Mouse (Mus musculus) embryonic facial prominence, embryonic 14.5 days (tissue): ENCODE measurements around the gene Zkscan17. TPM values are rescaled to one million over a fixed set of nuclear protein-coding genes. Genes with fewer than 3 reads are reported as not detected.

Experiments
- ATAC-seq: fragments of 200-750 bp; cut with Nextera tagmentation; 2 replicates; pipeline ENCODE4 v1.8.0; 2017; ENCODE audit warnings: low read depth, moderate number of reproducible peaks, moderate TSS enrichment
- DNase-seq: peaks from one replicate; pipeline ENCODE4 v3.0.0-alpha.2; 2015; ENCODE audit warnings: low spot score
- H3K27ac ChIP-seq: fragments of 300-500 bp; sonication (generic); replicated peaks from 2 replicates; pipeline ENCODE4 v1.5.1; 2014; ENCODE audit warnings: low read depth, mild to moderate bottlenecking, low read length, moderate library complexity
- H3K27me3 ChIP-seq: fragments of 300-500 bp; sonication (generic); replicated peaks from 2 replicates; pipeline ENCODE4 v1.6.1; 2014; ENCODE audit warnings: low read length; ENCODE audit not compliant: control insufficient read depth, insufficient read depth
- H3K36me3 ChIP-seq: fragments of 300-500 bp; sonication (generic); 2 replicates; pipeline ENCODE4 v1.6.1; 2014; ENCODE audit warnings: low read length, mixed read lengths; ENCODE audit not compliant: control insufficient read depth, insufficient read depth
- H3K4me1 ChIP-seq: fragments of 300-500 bp; sonication (generic); 2 replicates; pipeline ENCODE4 v1.6.1; 2014; ENCODE audit warnings: antibody characterized with exemption, low read length; ENCODE audit not compliant: control insufficient read depth, insufficient read depth
- H3K4me2 ChIP-seq: fragments of 300-500 bp; sonication (generic); 2 replicates; pipeline ENCODE4 v1.6.1; 2014; ENCODE audit warnings: low read depth, mild to moderate bottlenecking, low read length, moderate library complexity, mixed read lengths
- H3K4me3 ChIP-seq: fragments of 300-500 bp; sonication (generic); 2 replicates; pipeline ENCODE4 v1.5.1; 2014; ENCODE audit warnings: low read depth, mild to moderate bottlenecking, low read length
- H3K9ac ChIP-seq: fragments of 300-500 bp; sonication (generic); 2 replicates; pipeline ENCODE4 v1.6.1; 2014; ENCODE audit warnings: low read depth, mild to moderate bottlenecking, low read length, moderate library complexity, mixed read lengths
- H3K9me3 ChIP-seq: fragments of 300-500 bp; sonication (generic); 2 replicates; pipeline ENCODE4 v1.6.1; 2016; ENCODE audit warnings: low read length; ENCODE audit not compliant: control insufficient read depth
- WGBS: fragments of 180-500 bp; shearing (Covaris S2); extraction: QIAGEN DNeasy Blood & Tissue Kit; methylation state at CpG from one replicate; pipeline ENCODE4 v1.1.7; 2014; 5-methylcytosine and 5-hydroxymethylcytosine counted together
- polyA plus RNA-seq: library from polyadenylated mRNA; unstranded; fragments of >200 nt; fragmentation: Nextera tagmentation; extraction: Ambion mirVana; gene quantifications from 2 replicates; pipeline ENCODE4 v1.2.1, GENCODE M21; 2014

Zkscan17 gene
- polyA plus RNA-seq, 1 experiment from 2014 or later = 17.1 TPM

- Histone ChIP-seq H3K9me3 (no peaks in the 10 kb centered on the region), H3K9ac (no peak overlapping the region), H3K36me3 (no peaks in the 10 kb centered on the region), H3K27ac (no peak overlapping the region), H3K4me2 (no peak overlapping the region), H3K4me3 (no peak overlapping the region), H3K4me1 (no peaks in the 10 kb centered on the region), H3K27me3 (no peaks in the 10 kb centered on the region)
- ATAC-seq (no peak), DNase-seq (no peak)
- WGBS = 84% methylated on average over 9 of the region's 9 CpGs
These were observed 17.5 kb upstream of the Zkscan17 start for GRCm38 (mm10) chr11:59544005-59544404.

GRCm38 (mm10) chr11:59543376-59543775 is 16.8 kb upstream of the Zkscan17 start:
- 81% methylated on average over 3 of the region's 3 CpGs for WGBS
- no peaks in the 10 kb centered on the region for H3K36me3 ChIP-seq
- H3K4me2 ChIP-seq = no peak overlapping the region
- H3K9ac ChIP-seq = no peak overlapping the region
- no peak overlapping the region for H3K27ac ChIP-seq
- H3K9me3 ChIP-seq = no peaks in the 10 kb centered on the region
- no peaks in the 10 kb centered on the region for H3K27me3 ChIP-seq
- DNase-seq = no peak
- no peak overlapping the region for H3K4me3 ChIP-seq
- H3K4me1 ChIP-seq = no peaks in the 10 kb centered on the region
- ATAC-seq = no peak

GRCm38 (mm10) chr11:59542442-59542841 is 15.9 kb upstream of the Zkscan17 start:
- WGBS = 71% methylated on average over 6 of the region's 6 CpGs

GRCm38 (mm10) chr11:59541324-59541723 is 14.8 kb upstream of the Zkscan17 start, which contains the start of gene Nlrp3:
TSS of gene Nlrp3 (plus strand) at chr11:59541568.
- ATAC-seq (no peak), DNase-seq (no peak)
- Histone ChIP-seq H3K4me2 (no peak within 1 kb of the TSS), H3K27me3 (no peaks in the 10 kb centered on the region), H3K4me3 (no peak within 1 kb of the TSS), H3K36me3 (no peaks in the 10 kb centered on the region), H3K9ac (no peak within 1 kb of the TSS), H3K4me1 (no peaks in the 10 kb centered on the region), H3K9me3 (no peaks in the 10 kb centered on the region), H3K27ac (no peak within 1 kb of the TSS)
- 46% methylated on average over 3 of the region's 3 CpGs for WGBS

More at GRCm38 (mm10) chr11:59542442-59542841, 15.9 kb upstream of the Zkscan17 start:
- ATAC-seq (no peak), DNase-seq (no peak)
- H3K9me3 ChIP-seq = no peaks in the 10 kb centered on the region
- H3K36me3 ChIP-seq = no peaks in the 10 kb centered on the region
- no peak overlapping the region for H3K4me2 ChIP-seq
- no peak overlapping the region for H3K4me3 ChIP-seq
- no peak overlapping the region for H3K27ac ChIP-seq
- H3K27me3 ChIP-seq = no peaks in the 10 kb centered on the region
- no peak overlapping the region for H3K9ac ChIP-seq
- no peaks in the 10 kb centered on the region for H3K4me1 ChIP-seq

- ATAC-seq (no peak), DNase-seq (no peak)
- H3K9ac ChIP-seq = no peak overlapping the region
- no peaks in the 10 kb centered on the region for H3K36me3 ChIP-seq
- H3K9me3 ChIP-seq = no peaks in the 10 kb centered on the region
- no peak overlapping the region for H3K27ac ChIP-seq
- H3K4me2 ChIP-seq = no peak overlapping the region
- H3K4me1 ChIP-seq = no peaks in the 10 kb centered on the region
- H3K27me3 ChIP-seq = no peaks in the 10 kb centered on the region
- 82% methylated on average over 3 of the region's 3 CpGs for WGBS
- no peak overlapping the region for H3K4me3 ChIP-seq
These were observed 13.6 kb upstream of the Zkscan17 start for GRCm38 (mm10) chr11:59540123-59540522.

- WGBS = 26% methylated on average over 11 of the region's 11 CpGs
- no peaks in the 10 kb centered on the region for H3K9me3 ChIP-seq
- peak overlapping the region; percentile 44; the same call in 1 of the 2 replicates for H3K27ac ChIP-seq
- no peak overlapping the region for H3K9ac ChIP-seq
- H3K4me1 ChIP-seq = no peaks in the 10 kb centered on the region
- ATAC-seq (no peak; the same call in 1 of the 2 replicates), DNase-seq (peak; percentile 54)
- no peaks in the 10 kb centered on the region for H3K36me3 ChIP-seq
- no peak overlapping the region for H3K4me3 ChIP-seq
- no peaks in the 10 kb centered on the region for H3K27me3 ChIP-seq
- H3K4me2 ChIP-seq = peak overlapping the region; percentile 35
These were observed 11.8 kb upstream of the Zkscan17 start for GRCm38 (mm10) chr11:59538387-59538786.

- H3K4me3 ChIP-seq = no peak overlapping the region
- peak overlapping the region; percentile 44 for H3K27ac ChIP-seq
- ATAC-seq (peak; percentile 91), DNase-seq (peak; percentile 89)
- 50% methylated on average over 16 of the region's 16 CpGs for WGBS
- H3K4me1 ChIP-seq = no peaks in the 10 kb centered on the region
- no peaks in the 10 kb centered on the region for H3K27me3 ChIP-seq
- H3K4me2 ChIP-seq = peak overlapping the region; percentile 35
- H3K9me3 ChIP-seq = no peaks in the 10 kb centered on the region
- no peak overlapping the region; the same call in 1 of the 2 replicates for H3K9ac ChIP-seq
- H3K36me3 ChIP-seq = no peaks in the 10 kb centered on the region
These were observed 10.9 kb upstream of the Zkscan17 start for GRCm38 (mm10) chr11:59537218-59538130.

GRCm38 (mm10) chr11:59531562-59531961 is 5.0 kb upstream of the Zkscan17 start:
- no peak for DNase-seq
- Histone ChIP-seq H3K9ac (no peak overlapping the region), H3K4me2 (no peak overlapping the region), H3K4me3 (no peak overlapping the region), H3K36me3 (no peaks in the 10 kb centered on the region), H3K9me3 (no peaks in the 10 kb centered on the region), H3K27ac (no peak overlapping the region), H3K4me1 (no peaks in the 10 kb centered on the region), H3K27me3 (no peaks in the 10 kb centered on the region)
- no peak for ATAC-seq
- 68% methylated on average over 5 of the region's 5 CpGs for WGBS
